Mouse (Mus musculus) ZHBTc4 (cell line): ENCODE measurements at regions not wholly inside any gene's neighbourhood (a gene's known extent, or its start where the extent isn't known, plus 50 kb on each side); places are given as distances from the start of the nearest gene placed in this dataset.

Source experiments
- DNase-seq: peaks from one replicate; pipeline ENCODE4 v3.0.0-alpha.2; 2011; ENCODE audit warnings: low read depth, low spot score

DNA sequence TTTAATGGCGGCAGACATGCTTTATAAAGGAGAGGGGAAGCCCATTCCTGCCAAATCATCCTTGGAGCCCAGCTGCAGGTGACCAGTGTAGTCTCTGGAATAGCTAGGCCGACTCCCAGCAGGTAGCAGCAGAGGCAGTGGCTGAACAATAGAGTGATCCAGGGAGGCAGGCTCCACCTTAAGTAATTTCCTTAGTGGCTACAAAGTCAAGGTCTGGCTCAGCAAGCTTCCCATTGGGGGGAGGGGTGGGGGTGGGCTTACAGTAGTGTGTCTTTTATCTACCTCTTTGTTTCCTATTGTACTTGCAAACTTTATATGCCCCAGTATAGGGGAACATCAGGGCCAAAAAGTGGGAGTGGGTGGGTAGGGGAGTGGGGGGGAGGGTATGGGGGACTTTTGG is 1080.0 kb upstream of the Pcdh10 start:
- peak; percentile 86 for DNase-seq

DNA sequence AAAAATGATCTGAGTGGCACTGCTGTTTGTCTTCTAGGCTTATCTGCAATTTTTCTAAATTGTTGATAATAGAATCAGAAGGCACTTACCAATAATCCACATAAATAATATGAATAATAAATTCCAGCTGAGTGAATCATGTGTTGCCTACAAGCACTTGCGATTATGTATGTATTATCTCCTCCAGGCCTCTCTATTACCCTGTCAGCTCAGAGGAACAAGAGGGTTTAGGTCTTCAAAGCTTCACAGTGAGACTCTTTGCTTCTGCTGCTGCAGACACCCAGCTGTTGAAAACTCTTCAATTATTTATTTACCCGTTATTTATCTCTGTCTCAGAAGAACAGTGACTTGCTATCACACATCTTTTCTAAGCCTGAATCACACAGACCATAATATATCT is 1077.1 kb upstream of the Pcdh10 start:
- DNase-seq: no peak

DNA sequence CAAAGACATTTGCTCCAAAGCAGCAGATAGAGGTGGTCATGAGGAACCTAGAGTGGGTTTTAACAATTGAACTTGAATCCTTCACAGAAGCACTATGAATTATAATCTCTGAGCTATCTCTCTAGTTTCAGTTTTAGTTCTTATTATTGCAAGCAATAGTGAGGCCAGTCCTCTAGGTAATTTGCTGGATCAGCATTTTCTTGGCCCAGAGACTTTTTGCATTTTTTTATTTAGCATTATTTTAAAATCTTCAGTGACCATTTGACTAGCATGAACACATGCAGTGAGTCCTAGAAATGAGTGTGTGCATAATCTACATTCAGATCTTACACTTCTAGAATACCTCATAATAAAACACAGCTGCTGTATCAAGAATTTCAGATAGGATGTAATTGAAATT is 1055.0 kb upstream of the Pcdh10 start:
- DNase-seq: no peak
